Mouse (Mus musculus) midbrain, embryonic 10.5 days (tissue): Measurements from ENCODE around the gene Tmem156. TPM values are rescaled to one million over a fixed set of nuclear protein-coding genes. Genes with fewer than 3 reads are reported as not detected.
"Not testable (repeated sequence)": the region's sequence is repeated elsewhere in the genome, so short reads cannot be mapped to it uniquely, and the experiment has no call there.

ENCODE experiments used
- DNase-seq: peaks from one replicate; pipeline ENCODE4 v3.0.0-alpha.2; 2017; ENCODE audit warnings: low spot score
- H3K27ac ChIP-seq: fragments of 300-500 bp; sonication (generic); replicated peaks from 2 replicates; pipeline ENCODE4 v1.5.1; 2016; ENCODE audit warnings: mild to moderate bottlenecking
- H3K27me3 ChIP-seq: fragments of 300-500 bp; sonication (generic); 2 replicates; pipeline ENCODE4 v1.6.1; 2016; ENCODE audit warnings: low read depth, mild to moderate bottlenecking; ENCODE audit not compliant: poor library complexity, severe bottlenecking
- H3K36me3 ChIP-seq: fragments of 300-500 bp; sonication (generic); 2 replicates; pipeline ENCODE4 v1.6.1; 2016; ENCODE audit warnings: mild to moderate bottlenecking, moderate library complexity
- H3K4me1 ChIP-seq: fragments of 300-500 bp; sonication (generic); 2 replicates; pipeline ENCODE4 v1.6.1; 2016
- H3K4me3 ChIP-seq: fragments of 300-500 bp; sonication (generic); 2 replicates; pipeline ENCODE4 v1.5.1; 2016; ENCODE audit warnings: mild to moderate bottlenecking, moderate library complexity
- H3K9me3 ChIP-seq: fragments of 300-500 bp; sonication (generic); replicated peaks from 2 replicates; pipeline ENCODE4 v1.6.1; 2016; ENCODE audit warnings: mild to moderate bottlenecking
- WGBS: fragments of 180-500 bp; shearing (Covaris S2); methylation state at CpG from one replicate; pipeline ENCODE4 v1.1.7; 2016; 5-methylcytosine and 5-hydroxymethylcytosine counted together
- polyA plus RNA-seq: library from polyadenylated mRNA; unstranded; fragments of >200 nt; fragmentation: Nextera tagmentation; extraction: Ambion mirVana; gene quantifications from 2 replicates; pipeline ENCODE4 v1.2.1, GENCODE M21; 2016

The Tmem156 gene
- polyA plus RNA-seq, 1 experiment from 2014 or later, result not detected

- not testable (repeated sequence) for H3K4me3 ChIP-seq, DNase-seq, H3K4me1 ChIP-seq, H3K36me3 ChIP-seq, H3K27me3 ChIP-seq, H3K9me3 ChIP-seq, H3K27ac ChIP-seq
- 79% methylated on average over 3 of the region's 3 CpGs for WGBS
Observed at GRCm38 (mm10) chr5:65112225-65112624, 20.3 kb upstream of the Tmem156 start.

- Histone ChIP-seq H3K27ac (peak overlapping the region; percentile 90), H3K4me3 (peak overlapping the region; percentile 83), H3K4me1 (peaks cover 14% of the 10 kb centered on the region), H3K9me3 (no peaks in the 10 kb centered on the region), H3K36me3 (no peaks in the 10 kb centered on the region), H3K27me3 (no peaks in the 10 kb centered on the region)
- DNase-seq, result peak; percentile 55
- WGBS, result 4% methylated on average over 42 of the region's 42 CpGs
Observed at GRCm38 (mm10) chr5:65107773-65108432, 16.0 kb upstream of the Tmem156 start.

- Histone ChIP-seq H3K9me3 (no peaks in the 10 kb centered on the region), H3K27me3 (no peaks in the 10 kb centered on the region), H3K36me3 (no peaks in the 10 kb centered on the region), H3K27ac (peak within 1 kb of the TSS; percentile 90), H3K4me1 (peaks cover 14% of the 10 kb centered on the region), H3K4me3 (peak within 1 kb of the TSS; percentile 83)
- WGBS, result 5% methylated on average over 43 of the region's 56 CpGs
- peak; percentile 93 for DNase-seq
Observed at GRCm38 (mm10) chr5:65106876-65107772, 15.2 kb upstream of the Tmem156 start, which contains the start of gene Klhl5. TSS of gene Klhl5 (plus strand) at chr5:65107539.

- no peak overlapping the region for H3K4me3 ChIP-seq
- H3K27me3 ChIP-seq, result no peaks in the 10 kb centered on the region
- H3K9me3 ChIP-seq, result no peaks in the 10 kb centered on the region
- 0 out of 2 replicates have a peak overlapping the region, but pooled peaks have one; percentile 4 for H3K27ac ChIP-seq
- WGBS, result 86% methylated on average over 10 of the region's 10 CpGs
- DNase-seq, result no peak
- H3K4me1 ChIP-seq, result peaks cover 7% of the 10 kb centered on the region
- H3K36me3 ChIP-seq, result no peaks in the 10 kb centered on the region
Observed at GRCm38 (mm10) chr5:65102641-65103042, 10.7 kb upstream of the Tmem156 start.

- H3K36me3 ChIP-seq, result no peaks in the 10 kb centered on the region
- 75% methylated on average over 3 of the region's 3 CpGs for WGBS
- 0 out of 2 replicates have a peak overlapping the region, but pooled peaks have one; percentile 4 for H3K27ac ChIP-seq
- DNase-seq, result no peak
- H3K27me3 ChIP-seq, result no peaks in the 10 kb centered on the region
- no peaks in the 10 kb centered on the region for H3K9me3 ChIP-seq
- peaks cover 6% of the 10 kb centered on the region for H3K4me1 ChIP-seq
- no peak overlapping the region for H3K4me3 ChIP-seq
Observed at GRCm38 (mm10) chr5:65102026-65102640, 10.2 kb upstream of the Tmem156 start.

- no peaks in the 10 kb centered on the region for H3K27me3 ChIP-seq
- no peaks in the 10 kb centered on the region for H3K9me3 ChIP-seq
- 89% methylated on average over 6 of the region's 6 CpGs for WGBS
- H3K36me3 ChIP-seq, result no peaks in the 10 kb centered on the region
- no peak overlapping the region for H3K27ac ChIP-seq
- H3K4me3 ChIP-seq, result no peak overlapping the region
- H3K4me1 ChIP-seq, result peaks cover under 1% of the 10 kb centered on the region; the same call in 1 of the 2 replicates
- no peak for DNase-seq
Observed at GRCm38 (mm10) chr5:65101621-65102020, 9.7 kb upstream of the Tmem156 start.

GRCm38 (mm10) chr5:65101209-65101608 lies 9.3 kb upstream of the Tmem156 start:
- no peaks in the 10 kb centered on the region for H3K36me3 ChIP-seq
- no peak overlapping the region for H3K27ac ChIP-seq
- no peak overlapping the region for H3K4me3 ChIP-seq
- DNase-seq, result no peak
- no peaks in the 10 kb centered on the region for H3K27me3 ChIP-seq
- WGBS, result 88% methylated on average over 5 of the region's 5 CpGs
- no peaks in the 10 kb centered on the region for H3K4me1 ChIP-seq
- no peaks in the 10 kb centered on the region for H3K9me3 ChIP-seq

GRCm38 (mm10) chr5:65100002-65100401 lies 8.1 kb upstream of the Tmem156 start:
- DNase-seq, result no peak
- 72% methylated on average over 11 of the region's 11 CpGs for WGBS
- H3K36me3 ChIP-seq, result no peaks in the 10 kb centered on the region
- H3K27ac ChIP-seq, result no peak overlapping the region
- no peak overlapping the region for H3K4me3 ChIP-seq
- H3K9me3 ChIP-seq, result no peaks in the 10 kb centered on the region
- no peaks in the 10 kb centered on the region for H3K27me3 ChIP-seq
- no peaks in the 10 kb centered on the region for H3K4me1 ChIP-seq

GRCm38 (mm10) chr5:65097457-65097856 lies 5.5 kb upstream of the Tmem156 start:
- 88% methylated on average over 5 of the region's 5 CpGs for WGBS
- Histone ChIP-seq H3K4me1 (no peaks in the 10 kb centered on the region), H3K9me3 (no peaks in the 10 kb centered on the region), H3K27me3 (no peaks in the 10 kb centered on the region), H3K27ac (no peak overlapping the region), H3K36me3 (no peaks in the 10 kb centered on the region), H3K4me3 (no peak overlapping the region)
- no peak for DNase-seq

GRCm38 (mm10) chr5:65096805-65097204 lies 4.9 kb upstream of the Tmem156 start:
- Histone ChIP-seq H3K27ac (no peak overlapping the region), H3K36me3 (no peaks in the 10 kb centered on the region), H3K4me3 (no peak overlapping the region), H3K9me3 (no peaks in the 10 kb centered on the region), H3K4me1 (no peaks in the 10 kb centered on the region), H3K27me3 (no peaks in the 10 kb centered on the region)
- no peak for DNase-seq
- WGBS, result 78% methylated on average over 3 of the region's 3 CpGs

- no peak overlapping the region for H3K27ac ChIP-seq
- H3K27me3 ChIP-seq, result no peaks in the 10 kb centered on the region
- 85% methylated on average over 3 of the region's 3 CpGs for WGBS
- no peaks in the 10 kb centered on the region for H3K36me3 ChIP-seq
- no peaks in the 10 kb centered on the region for H3K9me3 ChIP-seq
- H3K4me3 ChIP-seq, result no peak overlapping the region
- no peaks in the 10 kb centered on the region for H3K4me1 ChIP-seq
- no peak for DNase-seq
Observed at GRCm38 (mm10) chr5:65096082-65096481, 4.2 kb upstream of the Tmem156 start.

- Histone ChIP-seq H3K36me3 (no peaks in the 10 kb centered on the region), H3K4me1 (no peaks in the 10 kb centered on the region), H3K27ac (no peak overlapping the region), H3K27me3 (no peaks in the 10 kb centered on the region), H3K9me3 (no peaks in the 10 kb centered on the region), H3K4me3 (no peak overlapping the region)
- 87% methylated on average over 7 of the region's 7 CpGs for WGBS
- no peak for DNase-seq
Observed at GRCm38 (mm10) chr5:65094902-65095545, 3.1 kb upstream of the Tmem156 start.
